Mouse (Mus musculus): ENCODE data around the gene Nrxn2. TPM values are rescaled to one million over a fixed set of nuclear protein-coding genes. Genes with fewer than 3 reads are reported as not detected.

Gene Nrxn2
- polyA plus RNA-seq, 1 experiment from 2014 or later = 14.5 TPM

GRCm38 (mm10) chr19:6534118-6534415 is 115.5 kb downstream of the Nrxn2 start:
- Histone ChIP-seq H3K27me3 (ENCODE audit: control insufficient read depth, insufficient read depth, low read length) (peaks cover 5% of the 10 kb centered on the region; the same call in 1 of the 2 replicates), H3K27ac (ENCODE audit: low read depth, low read length) (0 out of 2 replicates have a peak overlapping the region, but pooled peaks have one; percentile 6), H3K4me3 (ENCODE audit: low read depth, low read length) (no peak overlapping the region), H3K9me3 (ENCODE audit: control insufficient read depth, low read length) (no peaks in the 10 kb centered on the region), H3K4me1 (ENCODE audit: control insufficient read depth, insufficient read depth, low read length) (peaks cover 35% of the 10 kb centered on the region), H3K4me2 (ENCODE audit: low read depth) (no peak overlapping the region), H3K9ac (ENCODE audit: low read length) (no peak overlapping the region), H3K36me3 (ENCODE audit: control insufficient read depth, insufficient read depth, low read length) (no peaks in the 10 kb centered on the region)
- 48% methylated on average over 5 of the region's 5 CpGs for WGBS
- ATAC-seq (ENCODE audit: insufficient read depth, low FRiP score, low TSS enrichment) (no peak), DNase-seq (ENCODE audit: low spot score) (peak; percentile 34)

DNA sequence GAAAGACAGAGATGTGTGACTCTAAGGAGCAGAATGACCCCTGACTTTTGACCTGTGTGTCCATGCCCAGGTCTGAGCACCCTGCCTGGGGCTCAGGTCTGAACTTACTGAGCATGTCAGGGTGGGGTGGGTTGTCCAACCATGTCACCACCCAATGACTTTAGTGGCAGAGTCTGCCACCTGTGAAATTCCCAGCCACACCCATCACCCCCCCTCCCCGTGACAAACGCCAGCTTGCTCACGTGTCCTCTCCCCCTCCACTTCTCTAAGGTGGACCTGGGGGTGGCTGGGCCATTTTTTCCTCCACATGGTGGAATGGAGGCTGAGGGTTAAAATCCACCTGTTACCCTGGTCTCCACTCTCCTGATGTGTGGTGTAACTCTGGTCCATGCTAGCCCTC is 117.7 kb downstream of the Nrxn2 start:
- Histone ChIP-seq H3K27ac (ENCODE audit: low read depth, low read length) (no peak overlapping the region), H3K4me2 (ENCODE audit: low read depth) (no peak overlapping the region), H3K9ac (ENCODE audit: low read length) (no peak overlapping the region), H3K4me3 (ENCODE audit: low read depth, low read length) (no peak overlapping the region), H3K27me3 (ENCODE audit: control insufficient read depth, insufficient read depth, low read length) (peaks cover 5% of the 10 kb centered on the region; the same call in 1 of the 2 replicates), H3K36me3 (ENCODE audit: control insufficient read depth, insufficient read depth, low read length) (no peaks in the 10 kb centered on the region), H3K9me3 (ENCODE audit: control insufficient read depth, low read length) (no peaks in the 10 kb centered on the region), H3K4me1 (ENCODE audit: control insufficient read depth, insufficient read depth, low read length) (peaks cover 25% of the 10 kb centered on the region)
- whole genome bisulfite sequencing = 89% methylated on average over 3 of the region's 3 CpGs
- DNase-seq (ENCODE audit: low spot score) = no peak
- no peak for ATAC-seq (ENCODE audit: insufficient read depth, low FRiP score, low TSS enrichment)

DNA sequence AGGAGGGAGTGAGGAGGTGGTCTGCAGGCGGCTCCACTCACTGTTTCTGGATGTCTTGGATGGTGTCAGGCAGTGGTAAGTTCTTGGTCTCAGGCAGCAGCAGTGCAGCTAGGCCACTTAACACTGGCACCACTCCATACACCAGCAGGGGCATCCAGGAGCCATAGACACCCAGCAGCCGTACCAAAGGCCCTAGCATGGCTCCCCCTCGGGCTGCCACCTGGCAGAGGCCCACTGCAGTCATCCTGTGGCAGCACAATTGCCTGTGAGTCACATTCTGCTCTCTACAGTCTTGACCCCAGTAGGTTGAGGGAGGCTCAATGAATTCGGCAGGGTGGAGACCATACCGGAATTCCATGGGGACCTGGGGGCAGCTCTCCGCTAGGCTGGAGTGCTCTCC is 118.2 kb downstream of the Nrxn2 start:
- Histone ChIP-seq H3K9ac (ENCODE audit: low read length) (no peak overlapping the region), H3K9me3 (ENCODE audit: control insufficient read depth, low read length) (no peaks in the 10 kb centered on the region), H3K27ac (ENCODE audit: low read depth, low read length) (no peak overlapping the region), H3K4me2 (ENCODE audit: low read depth) (no peak overlapping the region), H3K4me3 (ENCODE audit: low read depth, low read length) (no peak overlapping the region), H3K4me1 (ENCODE audit: control insufficient read depth, insufficient read depth, low read length) (peaks cover 21% of the 10 kb centered on the region), H3K36me3 (ENCODE audit: control insufficient read depth, insufficient read depth, low read length) (no peaks in the 10 kb centered on the region), H3K27me3 (ENCODE audit: control insufficient read depth, insufficient read depth, low read length) (peaks cover 5% of the 10 kb centered on the region; the same call in 1 of the 2 replicates)
- ATAC-seq (ENCODE audit: insufficient read depth, low FRiP score, low TSS enrichment) (no peak), DNase-seq (ENCODE audit: low spot score) (no peak)
- WGBS = 77% methylated on average over 6 of the region's 6 CpGs

DNA sequence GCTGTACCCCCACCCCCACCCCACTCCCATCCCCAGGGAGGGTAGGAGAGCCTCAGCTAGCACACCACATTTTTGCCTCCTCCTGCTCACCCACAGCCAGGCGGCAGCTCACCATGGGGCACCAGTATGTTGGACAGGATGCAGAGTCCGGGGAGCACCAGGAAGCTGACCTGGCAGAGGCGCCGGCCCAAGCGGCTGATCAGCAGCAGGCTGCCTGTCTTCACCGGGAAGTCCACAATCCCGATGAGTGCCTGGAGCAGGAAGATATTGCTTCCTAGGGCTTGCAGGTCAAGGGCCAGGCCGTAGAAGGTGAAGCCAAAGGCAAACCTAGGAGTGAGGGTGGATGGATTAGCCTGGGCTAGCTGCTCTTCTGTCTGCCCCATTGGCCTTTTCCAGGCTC is 119.0 kb downstream of the Nrxn2 start:
- no peaks in the 10 kb centered on the region for H3K36me3 ChIP-seq (ENCODE audit: control insufficient read depth, insufficient read depth, low read length)
- DNase-seq (ENCODE audit: low spot score) (no peak), ATAC-seq (ENCODE audit: insufficient read depth, low FRiP score, low TSS enrichment) (no peak)
- H3K9ac ChIP-seq (ENCODE audit: low read length) = no peak overlapping the region
- no peaks in the 10 kb centered on the region for H3K9me3 ChIP-seq (ENCODE audit: control insufficient read depth, low read length)
- no peak overlapping the region for H3K4me3 ChIP-seq (ENCODE audit: low read depth, low read length)
- peaks cover 15% of the 10 kb centered on the region for H3K4me1 ChIP-seq (ENCODE audit: control insufficient read depth, insufficient read depth, low read length)
- WGBS = 70% methylated on average over 8 of the region's 8 CpGs
- H3K27ac ChIP-seq (ENCODE audit: low read depth, low read length) = no peak overlapping the region
- H3K4me2 ChIP-seq (ENCODE audit: low read depth) = no peak overlapping the region
- 0 out of 2 replicates have a peak, but pooled peaks cover 3% of the 10 kb centered on the region for H3K27me3 ChIP-seq (ENCODE audit: control insufficient read depth, insufficient read depth, low read length)

- Histone ChIP-seq H3K27me3 (ENCODE audit: control insufficient read depth, insufficient read depth, low read length) (no peaks in the 10 kb centered on the region), H3K4me3 (ENCODE audit: low read depth, low read length) (no peak overlapping the region), H3K27ac (ENCODE audit: low read depth, low read length) (no peak overlapping the region), H3K9me3 (ENCODE audit: control insufficient read depth, low read length) (no peaks in the 10 kb centered on the region), H3K9ac (ENCODE audit: low read length) (no peak overlapping the region), H3K4me1 (ENCODE audit: control insufficient read depth, insufficient read depth, low read length) (peaks cover 5% of the 10 kb centered on the region; the same call in 1 of the 2 replicates), H3K4me2 (ENCODE audit: low read depth) (no peak overlapping the region), H3K36me3 (ENCODE audit: control insufficient read depth, insufficient read depth, low read length) (no peaks in the 10 kb centered on the region)
- DNase-seq (ENCODE audit: low spot score) (no peak), ATAC-seq (ENCODE audit: insufficient read depth, low FRiP score, low TSS enrichment) (no peak)
- WGBS = 86% methylated on average over 6 of the region's 6 CpGs
Measured at GRCm38 (mm10) chr19:6538546-6538945, 120.0 kb downstream of the Nrxn2 start.

DNA sequence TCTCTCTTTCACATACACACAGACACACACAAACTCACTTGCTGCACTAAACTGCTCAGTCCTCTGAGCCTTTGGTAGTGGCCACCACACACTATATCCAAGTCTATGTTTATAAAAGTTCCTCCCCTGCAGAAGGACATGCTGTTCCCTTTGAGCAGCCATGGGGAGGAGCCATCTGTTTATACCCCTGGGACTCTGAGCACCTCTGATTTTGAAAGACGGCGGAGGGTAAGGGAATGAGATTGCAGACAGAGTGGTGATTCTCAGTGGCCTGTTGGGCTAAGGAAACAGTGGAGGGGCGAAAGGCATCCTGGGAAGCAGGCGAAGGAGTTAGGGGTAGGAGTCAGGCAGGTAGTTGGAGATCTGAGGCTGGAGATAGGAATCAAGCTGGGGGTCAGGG is 121.1 kb downstream of the Nrxn2 start:
- H3K9ac ChIP-seq (ENCODE audit: low read length) = no peak overlapping the region
- ATAC-seq (ENCODE audit: insufficient read depth, low FRiP score, low TSS enrichment) (no peak), DNase-seq (ENCODE audit: low spot score) (no peak)
- H3K4me3 ChIP-seq (ENCODE audit: low read depth, low read length) = no peak overlapping the region
- no peak overlapping the region for H3K27ac ChIP-seq (ENCODE audit: low read depth, low read length)
- no peak overlapping the region for H3K4me2 ChIP-seq (ENCODE audit: low read depth)
- no peaks in the 10 kb centered on the region for H3K4me1 ChIP-seq (ENCODE audit: control insufficient read depth, insufficient read depth, low read length)
- WGBS = 77% methylated on average over 4 of the region's 4 CpGs
- no peaks in the 10 kb centered on the region for H3K9me3 ChIP-seq (ENCODE audit: control insufficient read depth, low read length)
- H3K36me3 ChIP-seq (ENCODE audit: control insufficient read depth, insufficient read depth, low read length) = no peaks in the 10 kb centered on the region
- H3K27me3 ChIP-seq (ENCODE audit: control insufficient read depth, insufficient read depth, low read length) = no peaks in the 10 kb centered on the region

DNA sequence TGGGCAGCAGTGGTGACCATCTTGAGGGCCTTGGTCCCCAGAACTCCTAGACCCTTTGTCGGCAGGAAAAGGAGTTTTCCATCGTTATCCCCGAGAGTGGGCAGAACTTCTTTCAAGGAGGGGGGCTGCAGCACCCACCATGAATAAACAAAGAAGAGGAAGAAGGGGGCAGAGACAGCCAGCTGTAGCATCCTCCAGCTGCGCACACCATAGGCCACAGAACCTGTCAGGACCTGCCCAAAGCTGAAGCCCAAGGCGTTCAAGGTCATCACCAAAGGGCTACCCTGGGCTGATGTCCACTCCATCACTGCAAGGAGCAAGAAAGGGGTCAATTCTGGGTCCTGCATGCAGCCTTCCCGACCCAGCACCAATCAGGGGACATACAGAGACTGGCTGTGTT is 121.7 kb downstream of the Nrxn2 start:
- no peaks in the 10 kb centered on the region for H3K27me3 ChIP-seq (ENCODE audit: control insufficient read depth, insufficient read depth, low read length)
- no peaks in the 10 kb centered on the region for H3K36me3 ChIP-seq (ENCODE audit: control insufficient read depth, insufficient read depth, low read length)
- H3K9me3 ChIP-seq (ENCODE audit: control insufficient read depth, low read length) = no peaks in the 10 kb centered on the region
- no peaks in the 10 kb centered on the region for H3K4me1 ChIP-seq (ENCODE audit: control insufficient read depth, insufficient read depth, low read length)
- H3K4me3 ChIP-seq (ENCODE audit: low read depth, low read length) = no peak overlapping the region
- DNase-seq (ENCODE audit: low spot score) (no peak), ATAC-seq (ENCODE audit: insufficient read depth, low FRiP score, low TSS enrichment) (no peak)
- no peak overlapping the region for H3K9ac ChIP-seq (ENCODE audit: low read length)
- H3K4me2 ChIP-seq (ENCODE audit: low read depth) = no peak overlapping the region
- H3K27ac ChIP-seq (ENCODE audit: low read depth, low read length) = no peak overlapping the region
- 72% methylated on average over 6 of the region's 6 CpGs for WGBS

- H3K9ac ChIP-seq (ENCODE audit: low read length) = no peak overlapping the region
- no peaks in the 10 kb centered on the region for H3K36me3 ChIP-seq (ENCODE audit: control insufficient read depth, insufficient read depth, low read length)
- 93% methylated on average over 7 of the region's 7 CpGs for whole genome bisulfite sequencing
- DNase-seq (ENCODE audit: low spot score) (no peak), ATAC-seq (ENCODE audit: insufficient read depth, low FRiP score, low TSS enrichment) (no peak)
- H3K4me2 ChIP-seq (ENCODE audit: low read depth) = no peak overlapping the region
- H3K9me3 ChIP-seq (ENCODE audit: control insufficient read depth, low read length) = no peaks in the 10 kb centered on the region
- no peaks in the 10 kb centered on the region for H3K27me3 ChIP-seq (ENCODE audit: control insufficient read depth, insufficient read depth, low read length)
- no peak overlapping the region for H3K27ac ChIP-seq (ENCODE audit: low read depth, low read length)
- H3K4me3 ChIP-seq (ENCODE audit: low read depth, low read length) = no peak overlapping the region
- H3K4me1 ChIP-seq (ENCODE audit: control insufficient read depth, insufficient read depth, low read length) = no peaks in the 10 kb centered on the region
Measured at GRCm38 (mm10) chr19:6541521-6541920, 123.0 kb downstream of the Nrxn2 start.

DNA sequence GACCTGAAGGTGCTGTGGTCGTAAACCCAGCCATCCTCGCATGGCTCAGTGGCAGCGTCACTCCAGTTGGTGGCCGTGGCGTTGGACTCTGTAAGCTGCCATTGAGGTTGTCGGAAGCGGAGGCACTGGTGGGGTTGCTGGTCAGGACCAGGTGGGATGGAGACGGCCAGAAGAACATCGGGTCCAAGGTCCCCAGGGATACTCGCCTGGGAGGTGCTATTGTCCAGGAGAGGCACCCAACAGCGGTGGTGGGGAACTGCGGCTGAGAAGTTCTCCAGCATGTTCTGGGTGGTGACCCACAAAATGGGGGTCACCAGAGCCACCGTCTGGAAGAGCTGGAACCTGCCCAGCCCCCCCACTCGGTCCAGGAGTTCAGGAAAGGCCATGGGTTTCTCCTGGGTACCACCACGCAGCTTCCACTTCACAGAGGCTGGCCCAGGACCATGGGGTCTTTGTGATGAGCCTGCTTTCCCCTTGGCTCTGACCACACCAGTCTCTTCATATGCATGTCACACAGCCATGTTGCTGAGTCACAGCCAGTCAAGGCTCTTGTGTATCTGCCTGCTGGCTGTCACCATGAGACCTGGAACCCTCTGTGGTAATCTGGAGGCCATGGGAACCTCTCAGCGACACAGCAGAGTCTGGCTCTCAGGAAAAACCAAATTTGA is 124.0 kb downstream of the Nrxn2 start, which contains the start of gene Slc22a12:
Gene Slc22a12, minus strand, starts transcription at position 666 of the 668 bp plus-strand sequence.
- no peak for ATAC-seq (ENCODE audit: insufficient read depth, low FRiP score, low TSS enrichment)

More for the DNA sequence above, 124.0 kb downstream of the Nrxn2 start, which contains the start of gene Slc22a12:
- H3K9me3 ChIP-seq (ENCODE audit: control insufficient read depth, low read length) = no peaks in the 10 kb centered on the region
- no peak within 1 kb of the TSS for H3K4me2 ChIP-seq (ENCODE audit: low read depth)
- no peak within 1 kb of the TSS for H3K9ac ChIP-seq (ENCODE audit: low read length)
- H3K4me1 ChIP-seq (ENCODE audit: control insufficient read depth, insufficient read depth, low read length) = no peaks in the 10 kb centered on the region
- WGBS = 91% methylated on average over 16 of the region's 16 CpGs
- no peaks in the 10 kb centered on the region for H3K36me3 ChIP-seq (ENCODE audit: control insufficient read depth, insufficient read depth, low read length)
- H3K27ac ChIP-seq (ENCODE audit: low read depth, low read length) = no peak within 1 kb of the TSS
- H3K4me3 ChIP-seq (ENCODE audit: low read depth, low read length) = no peak within 1 kb of the TSS
- no peak for DNase-seq (ENCODE audit: low spot score)
- H3K27me3 ChIP-seq (ENCODE audit: control insufficient read depth, insufficient read depth, low read length) = no peaks in the 10 kb centered on the region

All from neural tube, embryonic 11.5 days (tissue).